Mouse (Mus musculus) central nervous system, embryonic 18 days (tissue): ENCODE data around the gene Crtc1. TPM values are rescaled to one million over a fixed set of nuclear protein-coding genes. Genes with fewer than 3 reads are reported as not detected.

Experiments
- polyA plus RNA-seq: library from polyadenylated mRNA; depleted of rRNA; stranded (reverse); fragments of >200 nt; gene quantifications from 2 replicates; pipeline ENCODE4 v1.2.3, GENCODE M21; 2012; rRNA removed

Gene Crtc1
- 48.8 and 63.0 TPM in 2 replicates for polyA plus RNA-seq

GRCm38 (mm10) chr8:70439055-70439847 is at the start of gene Crtc1:
TSS of gene Crtc1 (minus strand) at chr8:70439579.

GRCm38 (mm10) chr8:70486941-70487520 is 47.7 kb upstream of the Crtc1 start, which contains the start of gene Tmem59l:
TSS of gene Tmem59l (minus strand) at chr8:70487358.

GRCm38 (mm10) chr8:70476333-70477268 is 37.2 kb upstream of the Crtc1 start, which contains the start of gene Klhl26:
TSS of gene Klhl26 (minus strand) at chr8:70476968.

GRCm38 (mm10) chr8:70373397-70374317 is 65.7 kb downstream of the Crtc1 start, which contains the start of gene Comp:
TSS of gene Comp (plus strand) at chr8:70373558.

GRCm38 (mm10) chr8:70353194-70353817 is 86.1 kb downstream of the Crtc1 start, which contains the start of gene Upf1:
TSS of gene Upf1 (minus strand) at chr8:70353278.

Other genes with a start within 250 kb of the Crtc1 start
- 30.8 and 32.6 TPM in 2 replicates for gene Slc25a42, start 227.3 kb downstream of the Crtc1 start, polyA plus RNA-seq
- 144 and 148 TPM in 2 replicates for gene Sugp2, start 205.4 kb downstream of the Crtc1 start, polyA plus RNA-seq
- 143 and 144 TPM in 2 replicates for gene Armc6, start 205.1 kb downstream of the Crtc1 start, polyA plus RNA-seq
- 39.3 and 42.2 TPM in 2 replicates for gene Homer3, start 156.8 kb downstream of the Crtc1 start, polyA plus RNA-seq
- gene Ddx49, start 137.1 kb downstream of the Crtc1 start, polyA plus RNA-seq, result 53.5 and 59.7 TPM in 2 replicates
- 260 and 266 TPM in 2 replicates for gene Cope, start 137.1 kb downstream of the Crtc1 start, polyA plus RNA-seq
- 37.7 and 45.2 TPM in 2 replicates for gene Cers1, start 123.8 kb downstream of the Crtc1 start, polyA plus RNA-seq
- 13.0 and 13.6 TPM in 2 replicates for gene Gdf1, start 109.8 kb downstream of the Crtc1 start, polyA plus RNA-seq
- 18.0 and 25.0 TPM in 2 replicates for gene Upf1, start 86.3 kb downstream of the Crtc1 start, polyA plus RNA-seq
- gene Comp, start 66.0 kb downstream of the Crtc1 start, polyA plus RNA-seq, result 0.19 and 0.36 TPM in 2 replicates
- gene Klhl26, start 37.4 kb upstream of the Crtc1 start, polyA plus RNA-seq, result 45.0 and 47.6 TPM in 2 replicates
- 93.1 and 93.2 TPM in 2 replicates for gene Tmem59l, start 47.8 kb upstream of the Crtc1 start, polyA plus RNA-seq
- gene Crlf1, start 53.6 kb upstream of the Crtc1 start, polyA plus RNA-seq, result 21.4 and 29.2 TPM in 2 replicates
- gene Rex1bd, start 67.2 kb upstream of the Crtc1 start, polyA plus RNA-seq, result 208 and 217 TPM in 2 replicates
- 1,219 and 1,269 TPM in 2 replicates for gene Uba52, start 71.2 kb upstream of the Crtc1 start, polyA plus RNA-seq
- 515 and 521 TPM in 2 replicates for gene Fkbp8, start 88.1 kb upstream of the Crtc1 start, polyA plus RNA-seq
- gene Kxd1, start 88.4 kb upstream of the Crtc1 start, polyA plus RNA-seq, result 36.9 and 38.8 TPM in 2 replicates
- 21.8 and 22.9 TPM in 2 replicates for gene Ell, start 99.9 kb upstream of the Crtc1 start, polyA plus RNA-seq
- 198 and 208 TPM in 2 replicates for gene Isyna1, start 154.8 kb upstream of the Crtc1 start, polyA plus RNA-seq
- gene Ssbp4, start 169.3 kb upstream of the Crtc1 start, polyA plus RNA-seq, result 201 and 212 TPM in 2 replicates
- gene Lrrc25, start 176.6 kb upstream of the Crtc1 start, polyA plus RNA-seq, result 0.78 and 0.87 TPM in 2 replicates
- 0.16 and 0.32 TPM in 2 replicates for gene Gdf15, start 192.9 kb upstream of the Crtc1 start, polyA plus RNA-seq
- 45.7 and 46.8 TPM in 2 replicates for gene Pgpep1, start 220.8 kb upstream of the Crtc1 start, polyA plus RNA-seq
- 153 and 155 TPM in 2 replicates for gene Lsm4, start 233.7 kb upstream of the Crtc1 start, polyA plus RNA-seq